Mouse (Mus musculus): ENCODE measurements around the gene Tcp10a. TPM values are rescaled to one million over a fixed set of nuclear protein-coding genes. Genes with fewer than 3 reads are reported as not detected.

The Tcp10a gene
- total RNA-seq, 2 experiments from 2014 or later = not detected

Other genes with a start within 250 kb of the Tcp10a start
- gene Rps6ka2, start 154.5 kb upstream of the Tcp10a start, total RNA-seq (2021) = 100 to 1,000 TPM in 1 of 2 experiments, 10 to 100 TPM in 1; 86.7 to 120 TPM
- under 1 TPM in 1 of 2 experiments, not detected in 1; 0.20 TPM for gene Ttll2, start 28.1 kb downstream of the Tcp10a start, total RNA-seq (2021)
- not detected for gene Gm49630, start 47.3 kb downstream of the Tcp10a start, total RNA-seq (2021)
- gene Unc93a2, start 60.8 kb downstream of the Tcp10a start, total RNA-seq (2021) = under 1 TPM; 0.17 to 0.18 TPM

Data from gastrocnemius, adult 2 months (tissue).